Comparison of ENCODE assay signal across 8 mouse cellular contexts in the genomic region with DNA sequence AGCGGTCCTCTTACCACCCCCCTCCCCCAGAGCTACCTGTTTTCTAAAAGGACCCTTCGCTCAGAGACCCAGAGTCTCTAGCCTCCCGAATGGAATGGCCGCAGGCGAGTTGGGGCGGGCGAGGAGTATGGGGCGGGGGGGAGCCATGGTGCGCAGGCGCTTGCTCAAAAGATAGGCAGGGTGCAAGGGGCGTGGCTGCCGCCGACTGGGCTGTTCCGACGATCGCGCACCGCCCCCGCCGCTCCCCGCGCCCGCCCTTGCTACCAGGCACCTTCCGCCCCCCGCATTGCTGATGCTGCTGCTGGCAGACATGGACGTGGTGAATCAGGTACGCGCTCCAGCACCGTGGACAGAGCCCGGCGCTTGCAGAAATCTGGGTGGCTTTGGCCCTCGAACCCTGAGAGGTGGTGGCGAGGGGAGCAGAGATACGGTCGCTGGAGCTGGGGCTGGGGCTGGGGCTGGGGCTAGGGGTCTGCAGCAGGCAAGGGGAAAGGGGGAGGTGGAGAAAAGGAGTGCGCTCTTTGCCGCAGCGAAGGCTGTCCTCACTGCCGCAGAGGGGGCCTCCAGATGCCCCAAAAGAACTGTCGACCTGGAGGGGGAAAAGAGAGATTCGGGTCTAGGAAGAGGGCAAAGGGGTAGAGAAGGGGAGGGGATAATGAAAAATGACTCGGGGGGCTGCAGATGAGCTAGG. TPM values are rescaled to one million over a fixed set of nuclear protein-coding genes. Genes with fewer than 3 reads are reported as not detected.
DNase-seq lines count a peak whose midpoint lies in the region; ATAC-seq and TF ChIP-seq lines count a peak whose summit lies in the region.

Gene Syp (plus strand): TSS at position 71 of the 691 bp plus-strand sequence.

- no peaks in the 10 kb centered on the region for H3K9me3 ChIP-seq in hindbrain, embryonic 12.5 days (replicated peaks)
- no peaks in the 10 kb centered on the region for H3K9me3 ChIP-seq in lung, postnatal 0 days (ENCODE audit: low read length)

- peak within 1 kb of the TSS; percentile 54 for H3K4me2 ChIP-seq in hindbrain, embryonic 12.5 days (replicated peaks)
- peak within 1 kb of the TSS; percentile 41 for H3K4me2 ChIP-seq in lung, postnatal 0 days (replicated peaks; ENCODE audit: low read depth, low read length)

- peak; percentile 65 for DNase-seq in Muller cell, postnatal 12 days (ENCODE audit: inconsistent ontology term)
- peak; percentile 94 for DNase-seq in cerebellum, adult 9-10 months
- peak; percentile 65 to 89 for DNase-seq in frontal cortex, adult 2 months (ENCODE audit: extremely low spot score in 1 of 2, low spot score in 1 of 2)
- peak; percentile 81 to 87 for DNase-seq in layer of hippocampus, postnatal 14 days (ENCODE audit: low spot score in 2 of 2)
- peak; percentile 65 for DNase-seq in lung, postnatal 0 days (ENCODE audit: low spot score)
- peak; percentile 62 for DNase-seq in ovary, adult 18-20 months (ENCODE audit: low spot score)
- peak; percentile 73 for DNase-seq in thymus, adult 18-20 months

- H3K9ac ChIP-seq in hindbrain, embryonic 12.5 days, result peak within 1 kb of the TSS; percentile 68
- H3K9ac ChIP-seq in lung, postnatal 0 days (replicated peaks; ENCODE audit: low read depth), result no peak within 1 kb of the TSS

- H3K27ac ChIP-seq in hindbrain, embryonic 12.5 days, result peak within 1 kb of the TSS; percentile 60
- H3K27ac ChIP-seq in lung, postnatal 0 days (ENCODE audit: low read length), result no peak within 1 kb of the TSS

- TF ChIP-seq CTCF in lung, postnatal 0 days (IDR thresholded peaks at IDR 0.05), result no peak

- WGBS in hindbrain, embryonic 12.5 days, result 24% methylated on average over 42 of the region's 42 CpGs
- WGBS in lung, postnatal 0 days, result 12% methylated on average over 35 of the region's 42 CpGs

- TF ChIP-seq EP300 in lung, postnatal 0 days (IDR thresholded peaks at IDR 0.05), result no peak

- no peaks in the 10 kb centered on the region for H3K27me3 ChIP-seq in hindbrain, embryonic 12.5 days
- no peaks in the 10 kb centered on the region for H3K27me3 ChIP-seq in lung, postnatal 0 days (replicated peaks; ENCODE audit: insufficient read depth, low read length)

- H3K4me1 ChIP-seq in hindbrain, embryonic 12.5 days, result no peaks in the 10 kb centered on the region
- no peaks in the 10 kb centered on the region for H3K4me1 ChIP-seq in lung, postnatal 0 days (ENCODE audit: insufficient read depth, low read depth, low read length)

- H3K36me3 ChIP-seq in hindbrain, embryonic 12.5 days, result no peaks in the 10 kb centered on the region
- no peaks in the 10 kb centered on the region for H3K36me3 ChIP-seq in lung, postnatal 0 days (ENCODE audit: insufficient read depth, low read length)

- ATAC-seq in hindbrain, embryonic 12.5 days (ENCODE audit: low FRiP score), result peak; percentile 86
- ATAC-seq in lung, postnatal 0 days, result peak; percentile 85

- peak within 1 kb of the TSS; percentile 51 for H3K4me3 ChIP-seq in hindbrain, embryonic 12.5 days
- H3K4me3 ChIP-seq in lung, postnatal 0 days (ENCODE audit: low read depth, low read length), result no peak within 1 kb of the TSS

RNA-seq across cellular contexts. Expression of gene Syp, which starts in this region (rescaled TPM):
- 961 and 980 TPM in 2 replicates for polyA plus RNA-seq in frontal cortex, adult 2 months (2012; rRNA removed)
- polyA plus RNA-seq in hindbrain, embryonic 12.5 days (2016; fragmentation: Nextera tagmentation; extraction: Ambion mirVana), result 44.3 and 47.2 TPM in 2 replicates
- 1,000 to 10,000 TPM; 1,862 to 1,901 TPM for total RNA-seq in layer of hippocampus, postnatal 14 days (2021)
- polyA plus RNA-seq in lung, postnatal 0 days (2015; fragmentation: Nextera tagmentation; extraction: Ambion mirVana), result 1.5 and 1.6 TPM in 2 replicates

Comparison
In these comparisons a context has a peak if more than half of its experiments do, and no peak if none do; other contexts are left out.
1. RNA of gene Syp (polyA plus RNA-seq): 961 to 980 TPM in frontal cortex, adult 2 months; 44.3 to 47.2 TPM in hindbrain, embryonic 12.5 days and 1.5 to 1.6 TPM in lung, postnatal 0 days; every median in the first group is over 10 times any median in the second.
2. Peak in every context shown above with its lines, with median percentiles within 50 percentile points of each other: DNase-seq.